10 mouse cellular contexts compared by ENCODE assay signal in genomic region chr17:34349429-34349828, GRCm38 (mm10). TPM values are rescaled to one million over a fixed set of nuclear protein-coding genes. Genes with fewer than 3 reads are reported as not detected.
DNase-seq lines count a peak whose midpoint lies in the region; TF ChIP-seq lines count a peak whose summit lies in the region.
"Had no signal": no experiment of that assay in that cellular context is flagged by ENCODE, and none has a peak within 500 bp of the region (broad histone marks: within the 10 kb centered on the region; RNA-seq: fewer than 3 reads in every experiment).

No protein-coding gene starts in this region.

- no peaks in the 10 kb centered on the region for H3K36me3 ChIP-seq in heart, adult 2 months (ENCODE audit: control insufficient read depth, insufficient read depth, low read length)
- no peaks in the 10 kb centered on the region for H3K36me3 ChIP-seq in heart, embryonic 10.5 days
- H3K36me3 ChIP-seq: embryonic facial prominence, embryonic 13.5 days; neural tube, embryonic 13.5 days had no signal

- intact Hi-C loops in heart, adult 2 months (cut with DNase I): loop anchor here (1.0 to 10.0 kb wide), 3 partner anchors 99 to 255 kb away; partner anchors contain the start of gene H2-Oa
- intact Hi-C loops in left cerebral cortex, postnatal 10 days (cut with DNase I): loop anchor here (2.0 kb wide), 1 partner anchor 101 kb away; no protein-coding TSS in a partner anchor

- TF ChIP-seq EP300 in heart, adult 2 months (IDR thresholded peaks at IDR 0.05; ENCODE audit: insufficient read depth, low read depth, low read length): 0 out of 2 replicates have a peak, but pooled peaks have one; percentile 19

- H3K9ac ChIP-seq in heart, adult 2 months (ENCODE audit: low read depth, low read length): no peak overlapping the region
- H3K9ac ChIP-seq: embryonic facial prominence, embryonic 13.5 days; neural tube, embryonic 13.5 days had no signal

- H3K27me3 ChIP-seq in heart, adult 2 months (ENCODE audit: control insufficient read depth, insufficient read depth, low read length): 0 out of 2 replicates have a peak, but pooled peaks cover 3% of the 10 kb centered on the region
- H3K27me3 ChIP-seq in heart, embryonic 10.5 days (ENCODE audit: insufficient read depth, poor library complexity, severe bottlenecking): peaks cover 17% of the 10 kb centered on the region; the same call in 1 of the 2 replicates

- no peaks in the 10 kb centered on the region for H3K4me1 ChIP-seq in heart, adult 2 months (ENCODE audit: control insufficient read depth, insufficient read depth, low read length)
- no peaks in the 10 kb centered on the region for H3K4me1 ChIP-seq in heart, embryonic 10.5 days
- H3K4me1 ChIP-seq in cortical plate, adult 2 months (ENCODE audit: control insufficient read depth, insufficient read depth, low read length): no peaks in the 10 kb centered on the region
- H3K4me1 ChIP-seq: embryonic facial prominence, embryonic 13.5 days; neural tube, embryonic 13.5 days had no signal

- H3K4me3 ChIP-seq in heart, adult 2 months: no peak overlapping the region
- no peak overlapping the region for H3K4me3 ChIP-seq in heart, embryonic 10.5 days
- H3K4me3 ChIP-seq in cortical plate, adult 2 months (ENCODE audit: insufficient read depth, low read length): no peak overlapping the region
- H3K4me3 ChIP-seq: embryonic facial prominence, embryonic 13.5 days; neural tube, embryonic 13.5 days had no signal

- DNase-seq in heart, adult 2 months: peak; percentile 58 to 74
- DNase-seq in heart, embryonic 10.5 days (ENCODE audit: low spot score): no peak
- DNase-seq in adrenal gland, adult (ENCODE audit: inconsistent age in 2 of 2, low spot score in 1 of 2): peak; percentile 48 to 90
- peak; percentile 85 for DNase-seq in heart, postnatal 4 days
- peak; percentile 69 to 70 for DNase-seq in left cerebral cortex, postnatal 10 days (ENCODE audit: extremely low spot score in 1 of 2, low spot score in 2 of 2)
- peak; percentile 93 for DNase-seq in naive thymus-derived CD4-positive, alpha-beta T cell, adult 2 months (ENCODE audit: low read depth)
- peak; percentile 18 for DNase-seq in telencephalon, adult 2 months (ENCODE audit: low read depth, low spot score)

- no peaks in the 10 kb centered on the region for H3K9me3 ChIP-seq in heart, embryonic 10.5 days
- H3K9me3 ChIP-seq: embryonic facial prominence, embryonic 13.5 days; neural tube, embryonic 13.5 days had no signal

- 2% methylated on average over 4 of the region's 4 CpGs for WGBS in heart, adult 2 months
- 6% methylated on average over 4 of the region's 4 CpGs for WGBS in heart, embryonic 10.5 days

- no peak overlapping the region for H3K27ac ChIP-seq in heart, adult 2 months
- no peak overlapping the region for H3K27ac ChIP-seq in heart, embryonic 10.5 days
- H3K27ac ChIP-seq in cortical plate, adult 2 months (ENCODE audit: insufficient read depth, low read length): no peak overlapping the region
- H3K27ac ChIP-seq: embryonic facial prominence, embryonic 13.5 days; neural tube, embryonic 13.5 days had no signal

- H3K79me2 ChIP-seq in heart, adult 2 months (replicated peaks; ENCODE audit: control insufficient read depth, insufficient read depth, low read length): no peaks in the 10 kb centered on the region

- peak; percentile 92 for TF ChIP-seq CTCF in heart, adult 2 months (IDR thresholded peaks at IDR 0.05)
- TF ChIP-seq CTCF in cortical plate, adult 2 months (IDR thresholded peaks at IDR 0.05; ENCODE audit: extremely low read depth, insufficient read depth, low read length): peak; percentile 86

- TF ChIP-seq POLR2A in heart, adult 2 months (IDR thresholded peaks at IDR 0.05; ENCODE audit: insufficient read depth, low read depth, low read length): no peak
- TF ChIP-seq POLR2A in cortical plate, adult 2 months (IDR thresholded peaks at IDR 0.05; ENCODE audit: extremely low read depth, insufficient read depth, low read length): no peak

RNA-seq across cellular contexts. Expression of gene Btnl2, which starts 5.2 kb away (rescaled TPM):
- total RNA-seq in heart, adult 2 months (2021): under 1 TPM; 0.41 to 0.44 TPM
- polyA plus RNA-seq in heart, adult 2 months (2012; rRNA removed): 0.26 and 0.31 TPM in 2 replicates
- polyA plus RNA-seq in heart, embryonic 10.5 days (2016; fragmentation: Nextera tagmentation; extraction: Ambion mirVana): 0.05 TPM in 1 of 2 replicates, not detected in the other
- not detected in 2 replicates for polyA plus RNA-seq in cortical plate, adult 2 months (2012; rRNA removed)
- total RNA-seq in heart, postnatal 4 days (2021): under 1 TPM; 0.09 to 0.31 TPM
- total RNA-seq in left cerebral cortex, postnatal 10 days (2021): under 1 TPM; 0.43 to 0.87 TPM
- polyA plus RNA-seq: neural tube, embryonic 13.5 days had no signal

RNA-seq across cellular contexts. Expression of gene H2-Eb2, which starts 24.0 kb away (rescaled TPM):
- total RNA-seq in heart, adult 2 months (2021): not detected
- polyA plus RNA-seq in heart, adult 2 months (2012; rRNA removed): 0.09 and 0.33 TPM in 2 replicates
- not detected in 2 replicates for polyA plus RNA-seq in heart, embryonic 10.5 days (2016; fragmentation: Nextera tagmentation; extraction: Ambion mirVana)
- 0.04 TPM in 1 of 2 replicates, not detected in the other for polyA plus RNA-seq in cortical plate, adult 2 months (2012; rRNA removed)
- not detected for total RNA-seq in heart, postnatal 4 days (2021)
- total RNA-seq in left cerebral cortex, postnatal 10 days (2021): not detected
- polyA plus RNA-seq: embryonic facial prominence, embryonic 13.5 days had no signal

RNA-seq across cellular contexts. Expression of gene Btnl1, which starts 27.5 kb away (rescaled TPM):
- total RNA-seq in heart, adult 2 months (2021): not detected
- not detected in 2 replicates for polyA plus RNA-seq in heart, adult 2 months (2012; rRNA removed)
- not detected in 2 replicates for polyA plus RNA-seq in heart, embryonic 10.5 days (2016; fragmentation: Nextera tagmentation; extraction: Ambion mirVana)
- polyA plus RNA-seq in cortical plate, adult 2 months (2012; rRNA removed): 0.04 TPM in 1 of 2 replicates, not detected in the other
- not detected for total RNA-seq in heart, postnatal 4 days (2021)
- not detected for total RNA-seq in left cerebral cortex, postnatal 10 days (2021)
- polyA plus RNA-seq: embryonic facial prominence, embryonic 13.5 days; neural tube, embryonic 13.5 days had no signal

RNA-seq across cellular contexts. Expression of gene H2-Eb1, which starts 43.8 kb away (rescaled TPM):
- total RNA-seq in heart, adult 2 months (2021): 10 to 100 TPM; 28.9 to 36.5 TPM
- polyA plus RNA-seq in heart, adult 2 months (2012; rRNA removed): 49.5 and 74.4 TPM in 2 replicates
- polyA plus RNA-seq in heart, embryonic 10.5 days (2016; fragmentation: Nextera tagmentation; extraction: Ambion mirVana): 1.4 TPM in 2 replicates
- 3.2 and 3.3 TPM in 2 replicates for polyA plus RNA-seq in cortical plate, adult 2 months (2012; rRNA removed)
- total RNA-seq in heart, postnatal 4 days (2021): 1 to 10 TPM; 4.0 to 4.9 TPM
- total RNA-seq in left cerebral cortex, postnatal 10 days (2021): 1 to 10 TPM; 1.0 to 1.4 TPM

RNA-seq across cellular contexts. Expression of gene BC051142, which starts 49.2 kb away (rescaled TPM):
- total RNA-seq in heart, adult 2 months (2021): not detected
- 0.94 and 1.1 TPM in 2 replicates for polyA plus RNA-seq in heart, adult 2 months (2012; rRNA removed)
- polyA plus RNA-seq in heart, embryonic 10.5 days (2016; fragmentation: Nextera tagmentation; extraction: Ambion mirVana): 0.14 and 0.15 TPM in 2 replicates
- polyA plus RNA-seq in cortical plate, adult 2 months (2012; rRNA removed): 7.4 and 8.7 TPM in 2 replicates
- not detected for total RNA-seq in heart, postnatal 4 days (2021)
- total RNA-seq in left cerebral cortex, postnatal 10 days (2021): 1 to 10 TPM; 6.6 to 9.9 TPM
